Comparison of ENCODE assay signal across 10 mouse cellular contexts in genomic region chr19:53424629-53425028, GRCm38 (mm10). TPM values are rescaled to one million over a fixed set of nuclear protein-coding genes. Genes with fewer than 3 reads are reported as not detected.
DNase-seq lines count a peak whose midpoint lies in the region; ATAC-seq lines count a peak whose summit lies in the region.
"Had no signal": no experiment of that assay in that cellular context is flagged by ENCODE, and none has a peak within 500 bp of the region (broad histone marks: within the 10 kb centered on the region; RNA-seq: fewer than 3 reads in every experiment).

No protein-coding gene starts in this region.

- H3K27ac ChIP-seq in intestine, embryonic 15.5 days, result no peak overlapping the region
- H3K27ac ChIP-seq: liver, embryonic 14.5 days had no signal

- H3K27me3 ChIP-seq in intestine, embryonic 15.5 days (replicated peaks), result no peaks in the 10 kb centered on the region
- H3K27me3 ChIP-seq: Patski had no signal

- DNase-seq in 416B (ENCODE audit: low read depth), result peak; percentile 90
- peak; percentile 68 for DNase-seq in c-Kit-positive CD71-negative TER-119-negative erythroid progenitor cells, embryonic 14.5 days (ENCODE audit: low read depth)
- peak; percentile 74 to 76 for DNase-seq in lung, adult 18-20 months
- DNase-seq in spleen, postnatal 4 days (ENCODE audit: low spot score in 2 of 2), result peak; percentile 73 to 83
- no peak for DNase-seq in Muller cell, postnatal 12 days (ENCODE audit: inconsistent ontology term)
- no peak for DNase-seq in embryo, embryonic 10.5 days (ENCODE audit: low spot score)

- H3K9ac ChIP-seq in intestine, embryonic 15.5 days, result no peak overlapping the region
- H3K9ac ChIP-seq: liver, embryonic 14.5 days had no signal

- peak overlapping the region; percentile 18; the same call in 1 of the 2 replicates for H3K4me2 ChIP-seq in intestine, embryonic 15.5 days (replicated peaks)

- no peak overlapping the region for H3K4me3 ChIP-seq in intestine, embryonic 15.5 days (replicated peaks)

- H3K36me3 ChIP-seq in intestine, embryonic 15.5 days, result no peaks in the 10 kb centered on the region

- 56% methylated on average over 18 of the region's 18 CpGs for WGBS in intestine, embryonic 15.5 days

- ATAC-seq in intestine, embryonic 15.5 days, result no peak
- ATAC-seq in erythroid progenitor cell, adult 5-6 weeks (replicated peaks; ENCODE audit: low FRiP score, poor library complexity, severe bottlenecking), result no peak
- ATAC-seq: Patski had no signal

- no peaks in the 10 kb centered on the region for H3K9me3 ChIP-seq in intestine, embryonic 15.5 days

- peaks cover 27% of the 10 kb centered on the region for H3K4me1 ChIP-seq in intestine, embryonic 15.5 days (replicated peaks)

RNA-seq across cellular contexts. Expression of gene Smndc1, which starts 34.3 kb away (rescaled TPM):
- 42.0 and 42.7 TPM in 2 replicates for polyA plus RNA-seq in intestine, embryonic 15.5 days (2015; fragmentation: Nextera tagmentation; extraction: Ambion mirVana)
- total RNA-seq in erythroid progenitor cell, adult 5-6 weeks (2015; ENCODE audit: low replicate concordance), result 43.6 and 54.9 TPM in 2 replicates
- total RNA-seq in erythroid progenitor cell, adult 5-6 weeks (2017; ENCODE audit: low replicate concordance), result 31.5 and 32.0 TPM in 2 replicates

RNA-seq across cellular contexts. Expression of gene Gm10197, which starts 53.1 kb away (rescaled TPM):
- polyA plus RNA-seq in intestine, embryonic 15.5 days (2015; fragmentation: Nextera tagmentation; extraction: Ambion mirVana), result 1.4 TPM in 1 of 2 replicates, not detected in the other
- not detected in 2 replicates for total RNA-seq in erythroid progenitor cell, adult 5-6 weeks (2015; ENCODE audit: low replicate concordance)
- total RNA-seq in erythroid progenitor cell, adult 5-6 weeks (2017; ENCODE audit: low replicate concordance), result not detected in 2 replicates
- polyA plus RNA-seq: liver, embryonic 14.5 days had no signal

Comparison
In these comparisons a context has a peak if more than half of its experiments do, and no peak if none do; other contexts are left out.
1. DNase-seq: peak in 416B (single experiment), c-Kit-positive CD71-negative TER-119-negative erythroid progenitor cells, embryonic 14.5 days (single experiment), lung, adult 18-20 months (2 of 2) and spleen, postnatal 4 days (2 of 2); none in Muller cell, postnatal 12 days (single experiment) and embryo, embryonic 10.5 days (single experiment).